Mouse (Mus musculus): Measurements from ENCODE around the gene Wnk4. TPM values are rescaled to one million over a fixed set of nuclear protein-coding genes. Genes with fewer than 3 reads are reported as not detected.

The Wnk4 gene
- polyA plus RNA-seq (2012; fragmentation: generic; extraction: Trizol): 0.49 TPM
- long read RNA-seq, experiment 1: 0 reads
- long read RNA-seq, experiment 2: 0 reads

- Histone ChIP-seq H3K79me3 (ENCODE audit: low read depth) (no peaks in the 10 kb centered on the region), H3K79me2 (ENCODE audit: control insufficient read depth, insufficient read depth) (no peaks in the 10 kb centered on the region), H3K36me3 (ENCODE audit: control insufficient read depth, insufficient read depth) (peaks cover 4% of the 10 kb centered on the region), H3K4me3 (ENCODE audit: insufficient read depth, poor library complexity, severe bottlenecking) (no peak within 1 kb of the TSS), H3K27me3 (ENCODE audit: control insufficient read depth, insufficient read depth, insufficient read length) (peaks cover 42% of the 10 kb centered on the region), H3ac (ENCODE audit: control insufficient read depth, insufficient read length, low read depth) (peak within 1 kb of the TSS; percentile 18)
- no peak for TF ChIP-seq MAX (IDR thresholded peaks at IDR 0.05)
- TF ChIP-seq FOSL1 (IDR thresholded peaks at IDR 0.05; ENCODE audit: insufficient read depth, low read length, poor library complexity, severe bottlenecking): no peak
- no peak for TF ChIP-seq CTCF (IDR thresholded peaks at IDR 0.05; ENCODE audit: control insufficient read depth, insufficient read depth, insufficient read length)
- TF ChIP-seq MYOG (IDR thresholded peaks at IDR 0.05; ENCODE audit: control insufficient read depth, extremely low read depth, insufficient read length): no peak
- no peak for TF ChIP-seq MYOD1 (IDR thresholded peaks at IDR 0.05; ENCODE audit: control insufficient read depth, insufficient read length, low read depth)
- no peak for TF ChIP-seq USF1 (IDR thresholded peaks at IDR 0.05; ENCODE audit: low read depth)
- TF ChIP-seq CEBPB (IDR thresholded peaks at IDR 0.05; ENCODE audit: low read depth): no peak
Observed at GRCm38 (mm10) chr11:101259948-101260825, at the start of gene Wnk4. Gene Wnk4, plus strand, starts transcription at chr11:101260567.

- peaks cover 31% of the 10 kb centered on the region for H3K36me3 ChIP-seq (ENCODE audit: control insufficient read depth, insufficient read depth)
- TF ChIP-seq MYOD1 (IDR thresholded peaks at IDR 0.05; ENCODE audit: control insufficient read depth, insufficient read length, low read depth): no peak
- TF ChIP-seq CEBPB (IDR thresholded peaks at IDR 0.05; ENCODE audit: low read depth): no peak
- no peak for TF ChIP-seq FOSL1 (IDR thresholded peaks at IDR 0.05; ENCODE audit: insufficient read depth, low read length, poor library complexity, severe bottlenecking)
- TF ChIP-seq MYOG (IDR thresholded peaks at IDR 0.05; ENCODE audit: control insufficient read depth, extremely low read depth, insufficient read length): no peak
- TF ChIP-seq MAX (IDR thresholded peaks at IDR 0.05): no peak
- no peak for TF ChIP-seq CTCF (IDR thresholded peaks at IDR 0.05; ENCODE audit: control insufficient read depth, insufficient read depth, insufficient read length)
- TF ChIP-seq USF1 (IDR thresholded peaks at IDR 0.05; ENCODE audit: low read depth): no peak
- no peaks in the 10 kb centered on the region for H3K79me3 ChIP-seq (ENCODE audit: low read depth)
- H3K4me3 ChIP-seq (ENCODE audit: insufficient read depth, poor library complexity, severe bottlenecking): no peak overlapping the region
- no peak overlapping the region for H3ac ChIP-seq (ENCODE audit: control insufficient read depth, insufficient read length, low read depth)
- no peaks in the 10 kb centered on the region for H3K79me2 ChIP-seq (ENCODE audit: control insufficient read depth, insufficient read depth)
- no peaks in the 10 kb centered on the region for H3K27me3 ChIP-seq (ENCODE audit: control insufficient read depth, insufficient read depth, insufficient read length)
Observed at GRCm38 (mm10) chr11:101211970-101212369, 48.4 kb upstream of the Wnk4 start.

GRCm38 (mm10) chr11:101216936-101217335 is 43.4 kb upstream of the Wnk4 start:
- Histone ChIP-seq H3K36me3 (ENCODE audit: control insufficient read depth, insufficient read depth) (peaks cover 20% of the 10 kb centered on the region), H3ac (ENCODE audit: control insufficient read depth, insufficient read length, low read depth) (no peak overlapping the region), H3K4me3 (ENCODE audit: insufficient read depth, poor library complexity, severe bottlenecking) (no peak overlapping the region), H3K79me2 (ENCODE audit: control insufficient read depth, insufficient read depth) (no peaks in the 10 kb centered on the region), H3K27me3 (ENCODE audit: control insufficient read depth, insufficient read depth, insufficient read length) (no peaks in the 10 kb centered on the region), H3K79me3 (ENCODE audit: low read depth) (no peaks in the 10 kb centered on the region)
- TF ChIP-seq USF1 (IDR thresholded peaks at IDR 0.05; ENCODE audit: low read depth) (no peak), CTCF (IDR thresholded peaks at IDR 0.05; ENCODE audit: control insufficient read depth, insufficient read depth, insufficient read length) (no peak), MYOD1 (IDR thresholded peaks at IDR 0.05; ENCODE audit: control insufficient read depth, insufficient read length, low read depth) (no peak), MAX (IDR thresholded peaks at IDR 0.05) (no peak), MYOG (IDR thresholded peaks at IDR 0.05; ENCODE audit: control insufficient read depth, extremely low read depth, insufficient read length) (no peak), FOSL1 (IDR thresholded peaks at IDR 0.05; ENCODE audit: insufficient read depth, low read length, poor library complexity, severe bottlenecking) (no peak), CEBPB (IDR thresholded peaks at IDR 0.05; ENCODE audit: low read depth) (no peak)

GRCm38 (mm10) chr11:101218436-101219055 is 41.8 kb upstream of the Wnk4 start:
- H3K4me3 ChIP-seq (ENCODE audit: insufficient read depth, poor library complexity, severe bottlenecking): no peak overlapping the region
- peaks cover 14% of the 10 kb centered on the region for H3K36me3 ChIP-seq (ENCODE audit: control insufficient read depth, insufficient read depth)
- no peaks in the 10 kb centered on the region for H3K79me3 ChIP-seq (ENCODE audit: low read depth)
- no peaks in the 10 kb centered on the region for H3K27me3 ChIP-seq (ENCODE audit: control insufficient read depth, insufficient read depth, insufficient read length)
- peaks cover 7% of the 10 kb centered on the region for H3K79me2 ChIP-seq (ENCODE audit: control insufficient read depth, insufficient read depth)
- no peak overlapping the region for H3ac ChIP-seq (ENCODE audit: control insufficient read depth, insufficient read length, low read depth)
- TF ChIP-seq MYOG (IDR thresholded peaks at IDR 0.05; ENCODE audit: control insufficient read depth, extremely low read depth, insufficient read length) (no peak), MYOD1 (IDR thresholded peaks at IDR 0.05; ENCODE audit: control insufficient read depth, insufficient read length, low read depth) (no peak), FOSL1 (IDR thresholded peaks at IDR 0.05; ENCODE audit: insufficient read depth, low read length, poor library complexity, severe bottlenecking) (no peak), MAX (IDR thresholded peaks at IDR 0.05) (no peak), CTCF (IDR thresholded peaks at IDR 0.05; ENCODE audit: control insufficient read depth, insufficient read depth, insufficient read length) (no peak), USF1 (IDR thresholded peaks at IDR 0.05; ENCODE audit: low read depth) (no peak), CEBPB (IDR thresholded peaks at IDR 0.05; ENCODE audit: low read depth) (no peak)

- Histone ChIP-seq H3K36me3 (ENCODE audit: control insufficient read depth, insufficient read depth) (peaks cover 5% of the 10 kb centered on the region), H3ac (ENCODE audit: control insufficient read depth, insufficient read length, low read depth) (no peak overlapping the region), H3K79me3 (ENCODE audit: low read depth) (no peaks in the 10 kb centered on the region), H3K27me3 (ENCODE audit: control insufficient read depth, insufficient read depth, insufficient read length) (no peaks in the 10 kb centered on the region), H3K79me2 (ENCODE audit: control insufficient read depth, insufficient read depth) (peaks cover 18% of the 10 kb centered on the region), H3K4me3 (ENCODE audit: insufficient read depth, poor library complexity, severe bottlenecking) (no peak overlapping the region)
- TF ChIP-seq CTCF (IDR thresholded peaks at IDR 0.05; ENCODE audit: control insufficient read depth, insufficient read depth, insufficient read length): no peak
- no peak for TF ChIP-seq MAX (IDR thresholded peaks at IDR 0.05)
- TF ChIP-seq MYOD1 (IDR thresholded peaks at IDR 0.05; ENCODE audit: control insufficient read depth, insufficient read length, low read depth): no peak
- TF ChIP-seq USF1 (IDR thresholded peaks at IDR 0.05; ENCODE audit: low read depth): no peak
- TF ChIP-seq CEBPB (IDR thresholded peaks at IDR 0.05; ENCODE audit: low read depth): no peak
- TF ChIP-seq MYOG (IDR thresholded peaks at IDR 0.05; ENCODE audit: control insufficient read depth, extremely low read depth, insufficient read length): no peak
- no peak for TF ChIP-seq FOSL1 (IDR thresholded peaks at IDR 0.05; ENCODE audit: insufficient read depth, low read length, poor library complexity, severe bottlenecking)
Observed at GRCm38 (mm10) chr11:101220853-101221252, 39.5 kb upstream of the Wnk4 start.
